Mouse (Mus musculus): ENCODE measurements at regions not wholly inside any gene's neighbourhood (a gene's known extent, or its start where the extent isn't known, plus 50 kb on each side); places are given as distances from the start of the nearest gene placed in this dataset.

- Histone ChIP-seq H3K27ac (replicated peaks) (peak overlapping the region; percentile 60), H3K9ac (replicated peaks) (no peak overlapping the region), H3K9me3 (no peaks in the 10 kb centered on the region), H3K36me3 (no peaks in the 10 kb centered on the region), H3K4me3 (no peak overlapping the region), H3K27me3 (no peaks in the 10 kb centered on the region), H3K4me2 (replicated peaks) (no peak overlapping the region), H3K4me1 (peaks cover 12% of the 10 kb centered on the region)
- ATAC-seq (replicated peaks) = peak; percentile 83
- WGBS = 7% methylated on average over 9 of the region's 9 CpGs
These were observed 60.5 kb upstream of the Loxl4 start for GRCm38 (mm10) chr19:42673133-42673532.

- no peak for ATAC-seq (replicated peaks)
- WGBS = 74% methylated on average over 6 of the region's 6 CpGs
- H3K27me3 ChIP-seq = no peaks in the 10 kb centered on the region
These were observed 57.3 kb upstream of the Loxl4 start for GRCm38 (mm10) chr19:42669886-42670285.

GRCm38 (mm10) chr19:42668385-42669098 lies 55.9 kb upstream of the Loxl4 start:
- Histone ChIP-seq H3K27me3 (no peaks in the 10 kb centered on the region), H3K9me3 (no peaks in the 10 kb centered on the region), H3K4me1 (peaks cover 8% of the 10 kb centered on the region), H3K4me2 (replicated peaks) (no peak overlapping the region), H3K27ac (replicated peaks) (no peak overlapping the region), H3K4me3 (no peak overlapping the region), H3K36me3 (no peaks in the 10 kb centered on the region), H3K9ac (replicated peaks) (no peak overlapping the region)
- ATAC-seq (replicated peaks) = no peak
- WGBS = 76% methylated on average over 14 of the region's 14 CpGs

More at GRCm38 (mm10) chr19:42669886-42670285, 57.3 kb upstream of the Loxl4 start:
- H3K9me3 ChIP-seq = no peaks in the 10 kb centered on the region
- H3K9ac ChIP-seq (replicated peaks) = no peak overlapping the region
- H3K4me1 ChIP-seq = peaks cover 12% of the 10 kb centered on the region
- H3K27ac ChIP-seq (replicated peaks) = no peak overlapping the region
- H3K36me3 ChIP-seq = no peaks in the 10 kb centered on the region
- H3K4me3 ChIP-seq = no peak overlapping the region
- no peak overlapping the region for H3K4me2 ChIP-seq (replicated peaks)

GRCm38 (mm10) chr19:42666906-42667305 lies 54.3 kb upstream of the Loxl4 start:
- Histone ChIP-seq H3K27ac (replicated peaks) (no peak overlapping the region), H3K9ac (replicated peaks) (no peak overlapping the region), H3K4me3 (no peak overlapping the region), H3K36me3 (no peaks in the 10 kb centered on the region), H3K4me2 (replicated peaks) (no peak overlapping the region), H3K9me3 (no peaks in the 10 kb centered on the region), H3K4me1 (no peaks in the 10 kb centered on the region), H3K27me3 (no peaks in the 10 kb centered on the region)
- 89% methylated on average over 5 of the region's 5 CpGs for WGBS
- ATAC-seq (replicated peaks) = no peak

Measured in forebrain, embryonic 15.5 days (tissue).